Mouse (Mus musculus) lung, postnatal 4 days (tissue): ENCODE data around the gene Cd70.

Experiments
- DNase-seq, 2 experiments: peaks; one replicate each; pipeline ENCODE4 v3.0.0; 2021

Gene Cd70

DNA sequence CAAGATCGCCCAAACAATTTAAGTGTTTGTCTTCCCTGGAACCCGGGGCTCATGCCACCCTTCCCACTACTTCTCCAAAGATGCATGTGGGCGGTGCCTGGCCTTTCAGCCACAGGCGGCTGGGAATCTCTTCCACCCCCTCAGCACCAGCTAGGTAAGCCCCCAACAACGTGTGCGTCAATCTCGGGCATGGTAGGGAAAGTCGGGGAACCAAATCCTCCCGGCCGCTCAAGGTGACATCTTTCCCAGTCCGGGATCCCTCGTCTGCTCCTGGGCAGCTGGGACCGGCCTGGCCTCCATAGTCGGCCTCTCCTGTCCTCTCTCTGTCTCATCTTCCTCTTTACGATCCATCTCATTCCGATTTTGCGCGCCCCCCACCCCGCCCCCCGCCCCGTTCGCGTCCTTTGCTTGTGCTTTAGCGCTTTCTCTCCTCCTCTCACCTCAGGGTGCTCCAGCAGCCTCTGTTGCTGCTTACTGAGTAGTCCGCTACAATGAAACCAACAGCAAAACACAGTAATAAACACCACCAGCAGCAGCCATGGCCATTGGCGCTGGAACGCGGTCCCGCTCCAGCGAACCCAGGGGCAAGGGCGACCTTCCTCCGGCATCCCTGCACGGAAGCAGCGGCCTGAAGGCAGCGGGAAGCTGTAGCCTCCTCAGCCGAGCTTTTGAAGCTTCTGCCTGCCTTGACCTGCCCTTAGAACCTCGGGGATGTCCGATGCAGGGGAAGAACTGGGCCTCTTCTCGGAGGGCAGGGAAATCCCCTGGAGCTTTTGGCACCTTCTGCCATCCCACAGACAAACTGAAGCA, at the start of gene Cd70:
Cd70 (minus strand) TSS at position 784 of the 810 bp plus-strand sequence.
- no peak for DNase-seq

DNA sequence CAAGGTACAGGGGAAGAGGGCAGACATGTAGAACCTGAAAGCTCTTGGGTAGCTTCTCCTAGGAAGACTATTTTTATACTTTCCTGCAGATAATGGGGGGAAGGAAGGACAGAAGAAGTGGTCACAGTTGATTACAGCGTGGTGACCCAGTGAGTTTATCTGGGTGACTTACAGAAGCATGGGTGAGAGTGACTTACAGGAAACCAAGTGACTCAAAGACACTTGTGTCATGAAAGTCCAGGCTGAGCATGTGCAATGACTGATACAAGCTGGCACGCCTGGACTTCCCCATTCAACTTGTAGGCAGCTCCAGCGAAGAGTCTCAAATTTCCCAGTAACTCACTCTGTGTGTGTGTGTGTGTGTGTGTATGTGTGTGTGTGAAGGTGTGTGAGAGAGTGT, 48.7 kb upstream of the Cd70 start:
- no peak for DNase-seq

DNA sequence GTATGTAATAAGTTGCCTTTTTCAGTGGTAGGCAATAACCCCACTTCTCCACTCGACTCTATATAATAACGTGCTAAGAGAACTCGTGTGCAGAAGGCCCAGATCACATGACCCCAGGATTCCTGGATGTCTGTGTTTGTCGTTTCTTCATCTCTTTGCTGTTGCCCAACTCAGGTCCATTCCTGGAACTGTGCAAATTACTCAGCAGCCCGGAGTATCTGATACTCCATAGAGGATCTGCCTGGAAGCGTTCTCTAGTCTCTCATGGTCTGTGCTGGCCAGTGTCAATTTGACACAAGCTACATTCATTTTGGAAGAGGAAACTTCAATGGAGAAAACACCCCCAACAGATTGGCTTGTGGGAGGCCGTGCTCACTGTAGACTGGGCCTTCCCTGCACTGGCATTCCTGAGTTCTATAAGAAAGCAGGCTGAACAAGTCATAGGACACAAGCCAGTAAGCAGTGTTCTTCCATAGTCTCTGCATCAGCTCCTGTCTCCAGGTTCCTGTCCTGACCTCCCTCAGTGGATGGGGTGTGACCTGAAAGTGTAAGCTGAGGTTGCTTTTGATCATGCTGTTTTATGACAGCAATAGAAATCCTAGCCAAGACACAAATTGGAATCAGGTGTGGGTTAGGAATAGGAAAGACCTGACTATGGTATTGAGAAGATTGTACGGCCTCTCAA, 45.9 kb upstream of the Cd70 start:
- no peak for DNase-seq

DNA sequence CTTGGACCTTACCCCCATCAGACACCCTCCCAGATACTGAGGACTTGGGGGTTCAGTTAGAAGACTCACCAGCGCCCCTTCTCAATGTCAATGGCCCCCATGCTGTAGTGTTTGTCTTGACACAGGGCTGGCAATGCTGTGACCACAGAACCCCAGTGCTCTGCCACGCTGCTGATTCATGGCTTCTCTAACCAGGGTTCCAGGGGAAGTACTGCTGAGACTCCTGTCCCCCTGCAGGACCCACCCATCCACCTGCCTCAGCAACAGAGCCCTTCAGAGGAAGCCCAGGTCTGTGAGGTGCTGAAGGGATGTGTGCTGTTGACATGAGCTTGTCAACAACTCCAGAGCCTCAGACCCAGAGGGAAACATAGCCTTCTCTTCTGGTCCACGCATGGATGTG, 45.2 kb upstream of the Cd70 start:
- DNase-seq, result no peak

DNA sequence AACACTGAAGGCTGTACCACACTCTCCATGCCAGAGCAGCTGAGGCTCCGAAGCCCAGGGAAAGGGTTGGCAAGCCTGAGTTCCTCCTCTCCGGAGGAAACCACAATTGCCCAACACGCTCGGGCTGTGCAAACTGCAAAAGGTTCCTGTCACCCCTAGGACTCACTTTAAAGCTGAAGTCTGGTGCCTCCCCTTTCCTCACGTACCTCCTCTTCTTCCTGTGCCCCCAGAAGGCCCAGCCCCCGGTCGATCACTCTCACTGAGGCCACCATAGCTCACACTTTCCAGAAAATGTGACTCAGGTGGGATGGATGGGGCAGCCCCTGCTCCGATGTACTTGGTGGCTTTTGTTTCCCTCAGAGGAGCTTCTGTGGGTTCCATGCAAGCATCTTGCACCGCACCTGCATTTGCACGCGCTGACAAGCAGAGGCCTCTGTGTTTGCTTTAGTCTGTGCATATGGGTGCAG, 44.5 kb upstream of the Cd70 start, which contains the start of gene Tnfsf14:
Tnfsf14 (minus strand) TSS at position 137 of the 467 bp plus-strand sequence.
- DNase-seq, result peak; percentile 54 to 63

DNA sequence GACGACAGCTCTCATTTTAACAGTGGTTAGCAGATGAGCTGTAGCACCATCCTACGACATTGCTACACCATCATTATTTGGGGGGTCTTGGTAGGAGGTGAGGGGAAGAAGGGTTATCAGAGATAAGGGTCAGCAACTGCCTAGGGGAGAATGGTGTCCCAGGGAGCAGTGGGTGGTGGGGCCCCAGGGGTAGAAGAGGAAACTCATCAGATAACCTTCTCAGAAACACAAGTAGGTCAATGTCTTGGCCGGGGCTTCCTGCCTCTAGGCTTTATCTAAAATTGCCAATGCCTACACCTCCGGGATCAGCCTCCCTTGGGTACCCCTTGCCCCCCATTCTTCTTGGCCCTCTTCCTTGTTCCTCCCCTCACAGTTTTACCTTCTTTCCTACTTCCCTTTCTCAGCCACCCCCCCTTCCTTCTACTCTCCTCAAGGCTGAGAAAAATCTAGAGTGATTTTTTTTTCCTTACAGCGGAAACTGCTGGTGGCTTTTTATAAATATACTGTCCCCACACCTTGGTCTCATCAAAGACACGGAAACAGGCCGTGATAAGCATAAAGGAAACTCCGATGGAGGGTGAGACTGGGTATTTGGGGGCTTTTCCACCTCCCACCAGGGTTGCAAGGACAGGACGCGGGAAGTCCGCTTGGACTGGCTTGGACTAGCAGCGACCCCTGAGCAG, 39.1 kb upstream of the Cd70 start:
- no peak for DNase-seq

DNA sequence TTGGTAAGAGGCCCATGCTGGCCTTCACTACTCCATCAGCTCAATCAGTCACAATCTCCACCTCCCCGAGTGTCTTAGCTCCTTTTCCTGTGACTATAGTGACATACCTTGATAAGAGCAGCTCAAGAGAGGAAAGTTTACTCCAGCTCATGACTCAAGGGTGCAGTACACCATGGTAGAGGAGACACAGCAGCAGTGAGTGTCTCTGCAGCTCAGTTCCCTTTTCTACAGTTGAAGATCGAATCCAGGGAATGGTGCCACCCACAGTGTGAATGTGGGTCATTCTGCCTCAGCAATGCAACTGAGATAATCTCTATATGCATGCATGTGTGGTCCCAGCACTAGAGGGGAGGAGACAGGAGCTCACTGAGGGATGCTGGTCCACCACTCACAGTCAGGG, 36.1 kb upstream of the Cd70 start:
- DNase-seq, result no peak

DNA sequence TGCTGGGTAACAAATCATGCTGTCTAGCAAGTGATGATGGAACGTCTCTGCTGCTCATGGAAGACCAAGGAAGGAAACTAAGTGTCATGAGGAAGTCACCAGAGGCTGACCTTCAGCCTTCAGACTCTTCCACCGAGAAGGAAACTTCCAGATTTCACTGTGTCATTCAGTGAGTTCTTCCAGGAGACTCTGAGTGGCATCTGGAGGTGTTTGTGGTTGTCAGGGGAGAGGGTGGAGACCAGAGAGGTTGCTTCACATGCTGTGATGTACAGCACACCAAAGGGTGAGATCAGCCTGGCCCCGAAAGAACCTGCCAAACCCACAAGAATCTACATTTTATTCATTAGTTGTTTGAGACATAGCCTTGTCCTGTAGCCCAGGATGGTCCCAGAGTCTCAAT, 33.3 kb upstream of the Cd70 start:
- no peak for DNase-seq

DNA sequence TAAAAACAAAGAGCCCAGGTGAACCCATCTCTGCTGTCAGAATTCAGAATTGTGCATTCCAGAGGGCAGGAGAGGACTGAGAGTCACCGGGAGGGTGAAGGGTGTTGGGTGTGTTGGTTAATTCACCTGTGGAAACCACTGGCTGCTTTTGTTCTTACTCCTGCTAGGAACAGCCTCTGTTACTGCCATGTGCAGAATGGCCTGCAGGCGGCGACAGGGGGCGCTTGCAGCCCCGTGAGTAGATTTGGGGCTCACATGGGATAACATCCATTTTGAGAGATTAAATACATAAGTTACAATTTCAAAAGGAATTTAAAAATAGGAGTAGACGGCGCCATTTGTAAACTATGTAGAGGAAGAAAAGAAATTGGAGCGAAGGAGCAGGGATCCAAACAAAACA, 30.8 kb upstream of the Cd70 start:
- DNase-seq, result peak in 1 of 2 experiments; percentile 36

DNA sequence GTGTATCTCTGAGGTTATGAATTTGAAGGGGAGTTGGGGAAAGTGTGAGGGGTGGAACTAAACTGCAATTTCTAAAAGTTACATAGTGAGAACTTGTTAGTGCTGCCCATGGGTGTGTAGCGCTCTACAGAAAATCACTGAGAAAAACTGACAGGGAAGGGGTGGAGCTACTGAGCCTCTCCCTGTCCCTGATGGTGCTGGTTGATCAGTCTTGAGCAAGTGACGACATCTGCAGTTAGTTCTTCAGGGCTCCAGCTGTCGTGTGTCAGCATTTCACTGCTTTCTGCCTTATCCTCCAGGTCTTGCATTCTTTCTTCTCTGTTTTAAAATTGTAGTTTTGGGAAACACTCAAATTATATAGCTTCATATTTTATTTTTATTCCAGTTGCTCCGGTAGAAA, 23.8 kb upstream of the Cd70 start:
- DNase-seq, result no peak

DNA sequence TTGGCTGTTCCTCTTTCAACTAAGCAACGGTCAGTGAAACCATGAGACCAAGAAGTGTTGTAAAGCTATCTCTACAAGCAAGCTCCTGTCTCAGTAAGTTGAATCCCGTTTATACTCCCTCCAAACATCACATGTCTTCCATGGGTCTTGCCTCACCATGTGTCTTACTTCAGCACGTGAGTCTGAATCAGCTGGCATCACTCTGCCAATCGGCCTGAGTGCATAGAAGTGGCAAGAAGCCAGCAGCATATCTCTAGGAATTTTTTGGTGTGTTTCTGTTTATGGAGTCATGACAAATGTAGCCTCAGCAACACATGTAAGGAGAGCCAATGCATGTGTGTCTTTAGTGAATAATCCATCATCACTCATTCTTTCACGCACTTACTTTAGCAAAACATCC, 22.8 kb upstream of the Cd70 start:
- DNase-seq, result peak in 1 of 2 experiments; percentile 34

DNA sequence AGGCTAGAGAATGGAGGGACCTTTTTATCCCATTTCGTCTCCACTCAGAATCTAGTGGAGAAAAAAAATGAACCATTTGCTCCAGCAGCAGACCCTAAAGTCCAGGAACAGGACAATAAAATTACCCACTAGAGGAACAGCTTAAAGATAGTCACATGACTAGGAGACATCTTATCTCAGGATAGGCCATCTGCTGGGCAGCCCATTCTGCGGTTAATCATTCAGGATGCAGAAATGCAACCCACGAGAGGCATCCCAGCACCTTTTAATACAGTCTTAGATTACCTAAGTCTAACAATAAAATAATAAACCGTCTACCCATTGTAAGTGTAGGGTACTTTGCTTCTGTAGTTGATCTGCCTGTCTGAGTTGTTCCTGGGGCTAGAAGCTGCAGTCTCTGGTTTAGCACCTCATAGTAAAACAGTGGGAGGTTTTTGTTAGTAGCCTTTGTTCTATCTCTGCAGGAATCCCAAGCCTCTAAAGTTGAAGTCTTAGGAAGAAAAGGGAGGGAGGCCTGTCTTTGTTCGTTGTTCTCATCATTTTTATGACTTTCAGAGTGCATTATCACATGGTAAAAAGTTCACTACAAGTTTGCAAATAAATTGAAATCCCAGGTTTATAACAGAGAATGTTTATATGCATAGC, 21.2 kb upstream of the Cd70 start:
- no peak for DNase-seq

DNA sequence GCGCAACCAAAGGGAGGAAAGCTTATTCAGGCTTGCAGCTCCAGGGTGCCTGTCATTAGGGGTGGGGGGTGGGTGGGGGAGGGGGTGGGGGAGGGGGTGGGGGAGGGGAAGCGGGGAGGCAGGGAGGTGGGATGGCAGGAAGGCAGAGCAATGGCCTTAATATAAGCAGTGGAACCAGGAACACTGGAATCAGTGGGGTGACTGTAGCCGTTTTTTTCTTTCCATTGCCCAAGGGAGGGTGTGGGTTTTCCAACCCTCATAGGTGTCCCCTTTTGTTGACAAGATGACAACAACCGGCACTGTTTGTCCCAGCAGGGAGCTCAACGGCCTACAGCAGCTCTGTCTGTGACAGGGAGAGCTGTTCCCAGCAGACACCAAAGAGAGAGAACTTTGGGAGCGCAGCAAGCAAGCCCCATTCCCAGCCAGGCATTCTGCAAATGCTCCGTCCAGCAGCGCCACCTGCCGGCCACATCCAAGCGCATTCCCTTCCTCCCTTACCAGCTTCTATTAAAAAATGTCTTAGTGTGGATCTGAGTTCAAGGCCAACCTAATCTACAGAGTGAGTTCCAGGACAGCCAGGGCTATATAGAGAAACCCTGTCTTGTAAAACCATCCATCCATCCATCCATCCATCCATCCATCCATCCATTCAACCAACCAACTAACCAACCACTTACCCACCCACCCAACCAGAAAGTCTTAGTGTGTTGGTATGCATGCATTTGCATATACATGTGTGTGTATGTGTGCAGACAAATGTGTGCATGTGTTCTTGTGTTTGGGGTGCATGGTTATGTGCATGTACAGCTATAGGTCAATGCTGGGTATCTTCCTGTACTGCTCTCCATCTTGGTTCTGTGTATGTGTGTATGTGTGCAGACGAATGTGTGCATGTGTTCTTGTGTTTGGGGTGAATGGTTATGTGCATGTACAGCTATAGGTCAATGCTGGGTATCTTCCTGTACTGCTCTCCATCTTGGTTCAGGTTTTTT, 17.5 kb upstream of the Cd70 start:
- peak; percentile 80 to 90 for DNase-seq

DNA sequence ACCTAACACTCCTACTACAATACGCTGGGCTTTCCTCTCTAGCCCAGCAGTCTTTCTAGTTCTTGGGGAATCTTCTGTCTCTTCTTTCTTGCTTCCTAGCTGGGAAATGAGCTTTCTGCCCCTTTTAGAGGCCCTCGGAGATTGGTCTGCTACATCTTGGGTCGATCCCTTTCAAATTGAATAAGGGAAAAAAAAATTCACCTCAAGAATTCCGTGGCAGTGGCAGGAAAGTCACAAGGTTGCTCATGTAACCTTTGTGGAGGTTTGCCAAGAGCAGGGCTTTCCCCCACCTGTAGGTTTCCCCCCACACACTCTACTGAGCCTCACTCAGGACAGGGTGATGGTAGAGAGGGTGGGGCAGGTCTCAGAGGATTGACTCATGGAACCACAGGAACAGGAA, 4.2 kb upstream of the Cd70 start:
- no peak for DNase-seq

DNA sequence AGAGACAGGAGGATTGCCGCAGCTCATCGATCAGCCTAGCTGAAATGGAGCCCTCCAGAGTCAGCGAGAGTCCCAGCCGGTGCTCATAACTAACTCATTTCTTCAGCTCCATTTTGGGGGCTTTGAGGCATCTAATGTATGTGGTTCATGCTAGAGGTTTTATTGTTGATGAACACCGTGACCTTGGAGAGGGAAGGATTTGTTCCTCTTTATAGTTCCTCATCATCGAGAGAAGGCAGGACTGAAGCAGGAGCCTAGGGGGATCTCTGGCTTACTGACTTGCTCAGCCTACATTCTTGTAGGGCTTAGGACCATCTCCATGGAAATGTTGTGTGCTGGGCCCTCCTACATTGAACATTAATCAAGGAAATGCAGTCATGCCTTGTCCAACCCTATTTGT, 3.4 kb upstream of the Cd70 start:
- no peak for DNase-seq

DNA sequence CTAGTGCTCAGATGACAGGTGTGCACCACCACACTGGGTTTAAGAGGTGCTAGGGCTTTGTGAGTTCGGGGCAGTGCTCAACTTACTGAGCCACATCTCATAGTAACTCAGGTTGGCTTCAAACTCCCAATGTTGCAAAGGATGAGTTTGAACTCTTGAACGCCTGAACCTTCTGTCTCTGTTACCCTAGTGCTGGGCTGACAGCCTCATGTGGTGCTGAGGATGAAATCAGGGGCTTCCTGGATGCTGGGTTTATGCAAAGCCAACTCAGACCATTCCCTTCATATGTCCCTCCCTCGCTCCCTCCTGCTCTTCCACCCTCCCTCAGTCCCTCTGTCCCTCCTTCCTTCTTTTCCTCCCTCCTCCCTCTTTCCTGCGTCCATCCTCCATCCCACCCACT, 1.2 kb downstream of the Cd70 start:
- no peak for DNase-seq

DNA sequence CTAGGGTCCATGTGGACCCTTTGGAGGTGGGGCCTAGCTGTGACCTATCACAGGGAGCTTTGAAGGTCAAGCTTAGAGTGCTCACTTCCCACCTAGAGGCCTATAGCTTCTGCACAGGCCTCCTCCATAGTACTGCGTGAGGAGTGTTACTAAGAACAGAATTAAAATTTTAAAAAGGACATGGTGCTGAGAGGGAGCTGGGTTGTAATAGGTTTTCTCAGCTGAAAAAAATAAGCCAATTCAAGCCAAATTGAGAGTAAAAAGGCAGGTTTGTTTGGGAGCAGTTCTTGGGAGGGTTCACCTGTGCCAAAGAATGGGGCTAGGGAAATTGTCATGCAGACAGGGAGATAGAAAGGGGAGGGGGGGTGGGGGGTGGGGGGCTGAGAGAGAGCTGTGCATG, 4.5 kb downstream of the Cd70 start:
- DNase-seq, result no peak

DNA sequence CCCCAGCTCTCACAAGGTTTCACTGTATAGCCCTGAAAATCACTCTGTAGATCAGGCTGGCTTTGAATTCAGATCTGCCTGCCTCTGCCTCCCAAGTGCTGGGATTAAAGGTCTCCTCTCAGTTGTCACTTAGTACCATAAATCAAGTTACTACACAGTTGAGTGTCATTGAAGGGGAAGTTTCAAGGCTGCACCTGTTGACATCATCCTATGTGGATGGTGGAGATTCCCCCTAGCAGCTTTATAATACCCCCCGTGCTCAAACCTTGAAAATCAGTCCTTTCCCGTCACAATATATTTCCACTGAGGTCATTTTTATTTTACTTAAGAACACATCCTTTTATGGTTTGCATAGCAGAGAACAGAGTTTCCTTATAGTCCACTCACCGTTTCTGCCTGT, 5.9 kb downstream of the Cd70 start:
- DNase-seq, result no peak

DNA sequence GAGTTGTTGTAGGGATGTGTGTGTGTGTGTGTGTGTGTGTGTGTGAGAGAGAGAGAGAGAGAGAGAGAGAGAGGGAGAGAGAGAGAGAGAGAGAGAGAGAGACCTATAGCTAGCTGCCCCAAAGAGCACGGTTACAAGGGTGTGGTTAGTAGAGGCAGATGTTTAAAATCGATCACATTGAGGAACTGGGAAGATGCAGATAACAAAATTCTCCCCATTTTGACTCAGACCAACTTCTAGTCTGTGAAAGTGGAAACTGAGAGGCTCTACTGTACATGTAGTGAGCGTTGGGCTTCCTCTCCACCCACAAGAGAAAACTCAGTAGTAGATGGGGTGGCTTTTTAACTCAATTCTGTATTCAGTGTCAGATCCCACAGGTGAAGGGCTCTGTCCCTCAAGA, 9.9 kb downstream of the Cd70 start:
- DNase-seq, result no peak

DNA sequence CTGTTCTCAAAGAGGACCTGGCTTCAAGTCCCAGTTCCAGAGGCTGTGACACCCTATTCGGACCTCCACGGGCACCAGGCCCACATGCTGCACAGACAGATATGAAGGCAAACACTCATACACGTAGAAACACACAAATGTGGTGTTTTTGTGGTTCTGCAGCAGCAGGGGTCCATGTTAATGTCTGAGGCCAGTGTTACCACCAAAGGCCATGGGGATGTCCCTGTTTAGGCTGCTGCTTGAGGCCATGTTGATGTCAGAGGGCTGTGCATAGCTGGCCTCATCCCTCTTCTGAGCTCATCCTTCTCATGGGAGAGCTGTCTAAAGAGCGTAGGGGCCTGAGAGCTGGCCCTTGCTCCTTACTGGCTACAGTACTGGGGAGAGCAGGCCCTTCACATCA, 10.9 kb downstream of the Cd70 start:
- no peak for DNase-seq

DNA sequence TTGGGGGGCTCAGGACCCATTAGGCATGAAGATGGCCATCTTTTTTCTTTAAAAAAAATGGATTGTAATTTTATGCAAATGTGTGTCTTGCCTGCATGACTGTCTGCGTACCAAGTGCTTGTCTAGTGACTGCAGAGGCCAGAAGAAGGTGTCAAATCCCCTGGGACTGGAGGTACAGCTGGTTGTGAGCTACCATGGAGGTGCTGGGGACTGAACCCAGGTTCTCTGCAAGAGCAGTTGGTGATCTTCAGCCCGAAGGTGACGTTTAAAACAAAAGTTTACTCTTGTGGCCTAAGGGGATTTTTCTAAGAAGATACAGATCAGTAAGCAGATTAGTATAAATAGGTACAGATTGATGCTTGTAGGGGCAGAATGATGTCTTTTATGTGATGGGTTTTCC, 13.9 kb downstream of the Cd70 start:
- DNase-seq, result no peak

DNA sequence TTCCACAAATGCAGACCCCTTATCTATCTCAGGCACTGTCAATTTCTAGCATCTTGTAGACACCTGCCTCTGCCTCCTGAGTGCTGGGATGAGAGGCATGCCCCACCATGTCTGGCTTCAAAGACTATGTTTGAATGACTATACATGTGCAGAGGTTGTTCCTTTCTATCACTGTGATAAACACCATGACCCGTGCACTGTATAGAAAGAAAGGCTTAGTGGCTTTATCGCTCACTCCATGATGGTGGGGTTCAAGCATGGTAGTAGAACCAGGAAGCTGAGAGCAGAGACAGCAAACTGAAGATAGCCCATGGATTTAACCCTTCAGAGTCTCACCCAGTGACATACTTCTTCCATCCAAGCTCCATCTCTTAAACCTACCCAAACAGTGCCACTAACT, 14.9 kb downstream of the Cd70 start:
- no peak for DNase-seq
